Mouse (Mus musculus) neural tube, embryonic 14.5 days (tissue): ENCODE measurements around the gene Tnrc6a. TPM values are rescaled to one million over a fixed set of nuclear protein-coding genes. Genes with fewer than 3 reads are reported as not detected.

Experiments used
- ATAC-seq: fragments of 200-750 bp; cut with Nextera tagmentation; 2 replicates; pipeline ENCODE4 v1.8.0; 2017; ENCODE audit warnings: low read depth, mild to moderate bottlenecking, moderate TSS enrichment, moderate library complexity
- H3K27ac ChIP-seq: fragments of 300-500 bp; sonication (generic); 2 replicates; pipeline ENCODE4 v1.5.1; 2014; ENCODE audit warnings: low read depth, mild to moderate bottlenecking, control low read depth, low read length, moderate library complexity, mixed read lengths
- H3K27me3 ChIP-seq: fragments of 300-500 bp; sonication (generic); 2 replicates; pipeline ENCODE4 v1.6.1; 2014; ENCODE audit warnings: low read length; ENCODE audit not compliant: control insufficient read depth, insufficient read depth
- H3K36me3 ChIP-seq: fragments of 300-500 bp; sonication (generic); 2 replicates; pipeline ENCODE4 v1.6.1; 2014; ENCODE audit warnings: low read length, mixed read lengths; ENCODE audit not compliant: control insufficient read depth, insufficient read depth
- H3K4me1 ChIP-seq: fragments of 300-500 bp; sonication (generic); 2 replicates; pipeline ENCODE4 v1.6.1; 2014; ENCODE audit warnings: low read length; ENCODE audit not compliant: control insufficient read depth, insufficient read depth
- H3K4me2 ChIP-seq: fragments of 300-500 bp; sonication (generic); 2 replicates; pipeline ENCODE4 v1.6.1; 2014; ENCODE audit warnings: mild to moderate bottlenecking, low read depth, low read length, control low read depth
- H3K4me3 ChIP-seq: fragments of 300-500 bp; sonication (generic); 2 replicates; pipeline ENCODE4 v1.5.1; 2014; ENCODE audit warnings: low read depth, low read length, control low read depth, mixed read lengths
- H3K9ac ChIP-seq: fragments of 300-500 bp; sonication (generic); replicated peaks from 2 replicates; pipeline ENCODE4 v1.6.1; 2014; ENCODE audit warnings: low read depth, mild to moderate bottlenecking, control low read depth, low read length, mixed read lengths
- H3K9me3 ChIP-seq: fragments of 300-500 bp; sonication (generic); 2 replicates; pipeline ENCODE4 v1.6.1; 2016; ENCODE audit warnings: low read length; ENCODE audit not compliant: control insufficient read depth
- WGBS: fragments of 180-500 bp; shearing (Covaris S2); extraction: QIAGEN DNeasy Blood & Tissue Kit; methylation state at CpG from one replicate; pipeline ENCODE4 v1.1.7; 2014; 5-methylcytosine and 5-hydroxymethylcytosine counted together
- polyA plus RNA-seq: library from polyadenylated mRNA; unstranded; fragments of >200 nt; fragmentation: Nextera tagmentation; extraction: Ambion mirVana; gene quantifications from 2 replicates; pipeline ENCODE4 v1.2.1, GENCODE M21; 2014

Tnrc6a gene
- polyA plus RNA-seq, 1 experiment from 2014 or later = 62.8 TPM

GRCm38 (mm10) chr7:123191731-123192130, 68.0 kb downstream of the Tnrc6a start:
- Histone ChIP-seq H3K4me2 (no peak overlapping the region), H3K27me3 (no peaks in the 10 kb centered on the region), H3K36me3 (peaks cover 71% of the 10 kb centered on the region), H3K9ac (no peak overlapping the region), H3K9me3 (no peaks in the 10 kb centered on the region), H3K27ac (no peak overlapping the region), H3K4me3 (no peak overlapping the region), H3K4me1 (no peaks in the 10 kb centered on the region)
- no peak for ATAC-seq
- 96% methylated on average over 5 of the region's 5 CpGs for WGBS

GRCm38 (mm10) chr7:123193201-123193600, 69.5 kb downstream of the Tnrc6a start:
- peaks cover 60% of the 10 kb centered on the region for H3K36me3 ChIP-seq
- no peaks in the 10 kb centered on the region for H3K27me3 ChIP-seq
- WGBS = 95% methylated on average over 12 of the region's 12 CpGs
- H3K9me3 ChIP-seq = no peaks in the 10 kb centered on the region
- no peak overlapping the region for H3K4me3 ChIP-seq
- H3K27ac ChIP-seq = no peak overlapping the region
- ATAC-seq = no peak
- H3K4me1 ChIP-seq = no peaks in the 10 kb centered on the region
- no peak overlapping the region for H3K9ac ChIP-seq
- no peak overlapping the region for H3K4me2 ChIP-seq

GRCm38 (mm10) chr7:123194696-123195095, 71.0 kb downstream of the Tnrc6a start:
- no peaks in the 10 kb centered on the region for H3K27me3 ChIP-seq
- no peak for ATAC-seq
- no peaks in the 10 kb centered on the region for H3K4me1 ChIP-seq
- H3K9me3 ChIP-seq = no peaks in the 10 kb centered on the region
- no peak overlapping the region for H3K9ac ChIP-seq
- H3K36me3 ChIP-seq = peaks cover 46% of the 10 kb centered on the region
- H3K27ac ChIP-seq = no peak overlapping the region
- no peak overlapping the region for H3K4me2 ChIP-seq
- 91% methylated on average over 8 of the region's 8 CpGs for WGBS
- H3K4me3 ChIP-seq = no peak overlapping the region

GRCm38 (mm10) chr7:123196432-123196831, 72.7 kb downstream of the Tnrc6a start:
- Histone ChIP-seq H3K36me3 (peaks cover 30% of the 10 kb centered on the region), H3K4me1 (no peaks in the 10 kb centered on the region), H3K27me3 (no peaks in the 10 kb centered on the region), H3K27ac (no peak overlapping the region), H3K4me2 (no peak overlapping the region), H3K9me3 (no peaks in the 10 kb centered on the region), H3K4me3 (no peak overlapping the region), H3K9ac (no peak overlapping the region)
- ATAC-seq = no peak
- WGBS = 97% methylated on average over 5 of the region's 5 CpGs

GRCm38 (mm10) chr7:123198695-123199094, 75.0 kb downstream of the Tnrc6a start:
- H3K4me2 ChIP-seq = no peak overlapping the region
- H3K27me3 ChIP-seq = no peaks in the 10 kb centered on the region
- no peaks in the 10 kb centered on the region for H3K9me3 ChIP-seq
- peaks cover 12% of the 10 kb centered on the region for H3K36me3 ChIP-seq
- H3K4me1 ChIP-seq = no peaks in the 10 kb centered on the region
- H3K27ac ChIP-seq = no peak overlapping the region
- WGBS = 78% methylated on average over 10 of the region's 10 CpGs
- ATAC-seq = no peak
- no peak overlapping the region for H3K4me3 ChIP-seq
- no peak overlapping the region for H3K9ac ChIP-seq

- Histone ChIP-seq H3K27me3 (no peaks in the 10 kb centered on the region), H3K36me3 (peaks cover 8% of the 10 kb centered on the region), H3K4me1 (no peaks in the 10 kb centered on the region), H3K4me3 (no peak overlapping the region), H3K9me3 (no peaks in the 10 kb centered on the region), H3K9ac (no peak overlapping the region), H3K4me2 (no peak overlapping the region), H3K27ac (no peak overlapping the region)
- no peak for ATAC-seq
- WGBS = 80% methylated on average over 3 of the region's 3 CpGs
These were observed 75.5 kb downstream of the Tnrc6a start for GRCm38 (mm10) chr7:123199151-123199550.

GRCm38 (mm10) chr7:123199656-123200206, 76.0 kb downstream of the Tnrc6a start:
- no peak overlapping the region for H3K27ac ChIP-seq
- no peak overlapping the region for H3K4me3 ChIP-seq
- H3K27me3 ChIP-seq = no peaks in the 10 kb centered on the region
- H3K4me2 ChIP-seq = no peak overlapping the region
- peaks cover 3% of the 10 kb centered on the region; the same call in 1 of the 2 replicates for H3K36me3 ChIP-seq
- no peaks in the 10 kb centered on the region for H3K9me3 ChIP-seq
- no peak overlapping the region for H3K9ac ChIP-seq
- WGBS = 93% methylated on average over 15 of the region's 15 CpGs
- H3K4me1 ChIP-seq = no peaks in the 10 kb centered on the region
- ATAC-seq = no peak

- WGBS = 86% methylated on average over 9 of the region's 9 CpGs
- Histone ChIP-seq H3K36me3 (no peaks in the 10 kb centered on the region), H3K27me3 (no peaks in the 10 kb centered on the region), H3K4me1 (no peaks in the 10 kb centered on the region), H3K9ac (no peak overlapping the region), H3K4me2 (no peak overlapping the region), H3K4me3 (no peak overlapping the region), H3K27ac (no peak overlapping the region), H3K9me3 (no peaks in the 10 kb centered on the region)
- no peak for ATAC-seq
These were observed 77.0 kb downstream of the Tnrc6a start for GRCm38 (mm10) chr7:123200722-123201121.

- Histone ChIP-seq H3K27me3 (no peaks in the 10 kb centered on the region), H3K4me1 (no peaks in the 10 kb centered on the region), H3K27ac (no peak overlapping the region), H3K4me3 (no peak overlapping the region), H3K9ac (no peak overlapping the region), H3K36me3 (no peaks in the 10 kb centered on the region), H3K9me3 (no peaks in the 10 kb centered on the region), H3K4me2 (no peak overlapping the region)
- no peak for ATAC-seq
- WGBS = 29% methylated on average over 14 of the region's 14 CpGs
These were observed 81.6 kb downstream of the Tnrc6a start for GRCm38 (mm10) chr7:123205261-123205660.
